Mouse (Mus musculus): Measurements from ENCODE around the gene Ap1g2. TPM values are rescaled to one million over a fixed set of nuclear protein-coding genes. Genes with fewer than 3 reads are reported as not detected.
A peak's percentile ranks its signal among the peaks of the same experiment; 100 is the strongest.

Ap1g2 gene
- total RNA-seq (2021) = 10 to 100 TPM; 20.0 to 31.3 TPM
- long read RNA-seq, experiment 1, transcript Ap1g2-201 (22 exons, 2,673 nt) = major isoform, 5 of 10 reads
- long read RNA-seq, experiment 1, partial matches to known transcripts = 2 of 10 reads
- long read RNA-seq, experiment 1, other reads (novel, unspliced or antisense) = 2 of 10 reads
- long read RNA-seq, experiment 2, transcript Ap1g2-201 (22 exons, 2,673 nt) = major isoform, 9 of 17 reads
- long read RNA-seq, experiment 2, partial matches to known transcripts = 2 of 17 reads
- long read RNA-seq, experiment 2, other reads (novel, unspliced or antisense) = 4 of 17 reads

- peak; percentile 90 for DNase-seq
Measured at GRCm38 (mm10) chr14:55105836-55106809, at the start of gene Ap1g2. Ap1g2 (minus strand) TSS chr14:55106593.

GRCm38 (mm10) chr14:55152951-55153481 is 46.6 kb upstream of the Ap1g2 start:
- no peak for DNase-seq

DNA sequence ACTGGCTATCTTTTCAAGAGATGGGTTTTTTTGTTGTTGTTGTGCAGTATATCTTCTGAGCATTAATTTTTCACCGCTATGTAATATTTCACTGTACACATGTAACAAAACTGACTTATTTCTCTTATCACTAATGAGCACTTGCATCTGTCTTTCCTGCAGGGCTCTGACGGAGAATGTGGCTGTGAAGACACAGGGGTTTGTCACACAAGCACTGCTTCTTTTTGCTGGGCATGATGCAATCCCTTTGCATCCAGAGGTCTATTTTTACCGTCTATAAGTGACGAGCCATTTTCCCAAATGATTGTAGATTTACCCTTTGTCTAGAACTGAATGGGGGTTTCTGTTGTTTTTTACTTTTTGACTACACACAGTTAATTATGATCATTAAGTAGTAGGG is 45.8 kb upstream of the Ap1g2 start:
- DNase-seq = no peak

GRCm38 (mm10) chr14:55150985-55151384 is 44.6 kb upstream of the Ap1g2 start:
- DNase-seq = no peak

DNA sequence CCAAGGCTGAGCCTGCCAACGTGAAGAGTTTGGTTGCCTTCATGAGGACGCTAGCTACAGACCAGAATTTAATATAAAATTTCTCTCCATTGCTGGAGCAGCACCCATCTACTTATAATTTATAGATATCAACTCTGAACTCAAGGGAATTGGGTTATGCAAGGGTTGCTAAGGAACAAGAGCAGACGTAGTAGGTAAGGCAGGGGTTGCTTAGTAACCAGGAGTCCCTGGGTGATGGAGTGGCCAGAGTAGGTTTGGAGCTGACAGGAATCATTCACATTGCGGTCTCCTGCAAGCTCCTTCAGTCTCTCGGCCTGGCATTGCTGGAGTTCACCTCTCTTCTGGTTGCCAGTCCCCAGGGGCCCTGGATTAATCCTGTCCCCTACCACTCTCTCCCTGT is 42.6 kb upstream of the Ap1g2 start:
- no peak for DNase-seq

DNA sequence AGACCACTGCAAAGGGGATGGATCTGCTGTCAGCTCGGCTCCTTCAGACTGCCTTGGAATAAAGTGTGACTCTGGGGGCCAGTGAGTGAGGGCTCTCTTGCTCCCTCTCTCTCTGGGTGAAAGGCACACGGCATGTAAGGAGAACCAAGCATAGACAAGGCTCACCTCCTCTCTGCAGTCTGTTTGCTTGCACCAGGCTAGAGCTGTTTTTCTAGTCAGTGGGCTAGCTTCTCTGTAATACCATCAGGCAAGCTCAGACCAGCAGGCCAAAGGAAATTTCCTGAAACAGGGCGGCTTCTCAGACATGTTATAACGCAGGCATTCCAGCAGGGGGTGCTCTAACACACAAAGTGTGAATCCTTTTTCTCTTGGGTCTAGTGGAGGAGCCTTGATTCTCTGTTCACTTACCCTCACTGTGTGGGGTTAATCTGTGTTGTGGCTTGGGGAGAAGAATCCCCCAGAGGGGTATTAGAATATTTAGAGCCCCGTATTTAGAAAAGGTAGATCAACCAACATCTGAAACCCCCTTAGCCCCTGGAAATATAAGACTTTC is 42.0 kb upstream of the Ap1g2 start:
- peak; percentile 81 for DNase-seq

GRCm38 (mm10) chr14:55146829-55147401 is 40.5 kb upstream of the Ap1g2 start:
- DNase-seq = peak; percentile 43

DNA sequence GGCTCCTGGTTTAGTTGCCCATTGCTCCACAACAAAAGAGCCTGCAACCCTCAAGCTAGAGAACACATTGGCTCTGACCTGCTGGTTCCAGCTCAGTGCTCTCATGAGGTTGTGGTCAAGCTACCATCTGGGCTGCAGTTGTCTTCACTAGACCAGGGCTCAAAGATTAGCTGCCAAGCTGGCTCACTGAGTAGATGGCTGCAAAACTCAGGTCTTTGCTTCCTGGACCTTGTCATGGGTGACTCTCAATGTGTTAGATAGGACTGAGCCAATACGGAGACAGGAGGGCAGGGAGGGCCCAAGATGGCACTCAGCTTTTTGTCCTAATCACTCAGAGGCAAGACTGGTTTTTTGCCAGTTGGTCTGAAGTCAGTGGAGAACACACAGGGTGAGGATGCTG is 39.9 kb upstream of the Ap1g2 start:
- DNase-seq = no peak

DNA sequence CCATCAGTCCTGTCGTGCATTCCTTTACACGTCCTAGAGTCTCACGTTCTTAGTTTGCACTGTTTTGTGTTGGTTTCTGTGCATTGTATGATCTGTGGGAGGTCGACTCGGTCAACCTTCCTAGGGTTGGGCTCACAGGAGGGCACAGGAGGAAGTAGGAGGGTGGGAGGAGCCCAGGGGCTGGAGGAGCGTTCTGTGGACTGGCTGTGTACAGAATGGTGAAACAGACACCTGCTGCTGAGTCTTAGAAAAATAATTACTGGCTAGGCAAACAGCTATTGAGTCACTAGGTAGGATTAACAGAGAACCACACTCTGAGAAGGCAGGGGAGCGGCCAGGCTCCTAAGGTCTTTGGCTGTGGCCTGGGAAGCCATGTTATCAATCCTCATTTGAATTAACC is 32.9 kb upstream of the Ap1g2 start:
- no peak for DNase-seq

- DNase-seq = no peak
Measured at GRCm38 (mm10) chr14:55135676-55136075, 29.3 kb upstream of the Ap1g2 start.

DNA sequence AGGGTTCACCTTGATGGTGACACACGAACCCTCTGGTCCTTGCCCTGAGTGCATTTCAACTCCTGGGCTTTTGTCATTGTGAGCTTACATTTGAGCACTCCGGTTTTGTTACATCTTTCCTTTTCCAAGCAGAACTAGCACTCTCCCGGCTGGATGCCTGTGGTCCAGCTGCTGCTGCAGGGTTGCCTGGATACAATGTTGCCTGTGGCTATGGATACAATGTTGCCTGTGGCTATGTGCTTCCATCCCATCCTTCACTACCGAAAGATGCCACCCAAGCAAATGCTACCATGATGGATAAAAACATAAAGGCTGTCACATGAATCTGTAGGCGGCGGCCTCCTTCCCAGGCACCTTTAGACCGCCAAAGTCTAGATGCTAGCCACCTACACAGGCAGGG is 20.1 kb upstream of the Ap1g2 start:
- DNase-seq = no peak

DNA sequence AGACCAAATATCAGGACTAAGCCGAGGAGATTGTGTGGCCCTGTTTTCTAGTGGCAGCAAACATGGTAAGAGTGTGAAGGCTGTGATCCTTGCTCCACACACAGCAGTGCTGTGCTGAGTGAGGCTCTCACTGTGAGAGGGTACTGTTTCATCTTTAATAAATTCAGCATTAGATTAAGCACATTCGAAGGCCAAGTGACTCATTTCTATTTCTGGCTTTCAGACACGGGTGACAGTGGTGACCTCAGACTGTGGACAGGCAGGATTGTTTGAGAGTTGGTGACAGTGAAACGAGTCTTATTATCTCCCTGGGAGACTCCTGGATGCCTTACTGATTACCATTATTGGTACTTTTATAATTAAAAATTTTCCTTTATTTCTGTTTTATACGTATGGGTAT is 19.3 kb upstream of the Ap1g2 start:
- no peak for DNase-seq

- DNase-seq = no peak
Measured at GRCm38 (mm10) chr14:55122359-55122758, 16.0 kb upstream of the Ap1g2 start.

- peak; percentile 91 for DNase-seq
Measured at GRCm38 (mm10) chr14:55121947-55122346, 15.6 kb upstream of the Ap1g2 start.

DNA sequence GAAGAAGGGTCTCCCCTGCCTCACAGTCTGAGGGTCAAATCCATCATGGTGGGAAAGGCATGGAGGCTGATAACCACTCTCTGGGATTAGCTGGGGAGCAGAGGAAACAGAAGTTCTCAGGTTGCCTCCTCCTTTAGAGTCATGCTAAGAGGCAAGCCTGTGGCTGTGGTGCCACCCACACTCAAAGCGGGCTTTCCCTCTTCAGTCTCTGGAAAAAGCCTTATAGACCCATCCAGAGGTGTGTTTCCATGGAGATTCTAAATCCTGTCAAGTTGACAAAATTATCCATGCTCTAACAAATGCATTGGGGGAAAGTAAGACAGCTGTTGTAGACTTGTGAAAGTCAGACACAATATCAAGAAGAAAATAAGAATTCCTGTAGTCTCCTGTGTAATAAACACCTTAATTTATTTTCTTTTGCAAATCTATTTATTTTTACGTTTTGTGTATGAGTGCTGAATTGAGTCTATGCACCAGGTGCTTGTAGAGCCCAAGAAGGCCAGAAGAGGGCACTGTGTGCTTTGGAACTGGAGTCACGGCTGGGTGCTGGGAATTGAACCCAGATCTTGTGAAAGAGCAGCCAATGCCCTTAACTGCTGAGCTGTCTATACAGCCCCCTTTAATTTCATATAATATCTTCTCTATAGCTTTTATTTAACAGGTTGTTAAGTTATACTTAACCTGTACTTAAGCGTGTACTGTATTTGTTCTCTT is 13.2 kb upstream of the Ap1g2 start:
- no peak for DNase-seq

GRCm38 (mm10) chr14:55118852-55119251 is 12.5 kb upstream of the Ap1g2 start:
- DNase-seq = peak; percentile 56

DNA sequence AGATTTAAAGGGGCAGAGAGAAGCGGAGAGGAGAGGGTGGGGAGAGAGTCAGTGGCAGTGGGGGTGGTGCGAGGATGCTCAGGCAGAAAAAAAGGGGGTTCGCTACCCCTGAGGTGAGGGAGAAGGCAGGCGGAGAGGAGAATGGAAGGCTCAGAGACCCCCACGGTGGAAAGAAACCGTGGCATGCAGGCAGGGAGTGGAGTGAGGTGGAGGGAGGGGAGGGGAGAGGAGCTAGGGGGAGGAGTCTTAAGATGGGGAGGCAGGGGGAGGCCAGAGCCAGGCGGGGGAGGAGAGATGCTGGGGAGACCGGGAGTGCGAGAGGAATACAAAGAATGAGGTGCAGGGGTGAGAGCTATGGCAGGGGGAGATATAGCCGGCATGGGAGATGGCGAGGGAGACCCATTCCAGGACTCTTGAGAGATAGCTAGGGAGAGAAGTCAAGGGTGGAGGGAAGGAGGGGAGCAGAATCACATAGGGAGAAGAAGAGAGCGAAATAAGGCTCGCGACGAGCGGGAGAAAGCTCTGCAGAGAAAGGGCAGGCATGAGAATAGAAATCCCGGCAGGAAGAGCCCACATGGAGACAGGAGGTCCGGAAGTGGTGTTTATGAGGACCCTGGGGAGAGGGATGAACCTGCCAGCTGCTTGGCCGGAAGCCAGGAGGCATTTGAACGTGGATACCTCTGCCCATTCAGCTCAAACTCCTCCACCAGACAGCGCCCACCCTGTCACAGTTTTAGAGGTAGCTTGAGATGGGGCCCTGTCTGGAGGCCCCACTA is 10.2 kb upstream of the Ap1g2 start, which contains the start of gene Jph4:
Gene Jph4 (minus strand): TSS at position 511 of the 776 bp plus-strand sequence.
- DNase-seq = peak; percentile 15

- DNase-seq = no peak
Measured at GRCm38 (mm10) chr14:55115846-55116245, 9.5 kb upstream of the Ap1g2 start.

GRCm38 (mm10) chr14:55114759-55115701 is 8.6 kb upstream of the Ap1g2 start:
- peak; percentile 73 for DNase-seq
